Mouse (Mus musculus) layer of hippocampus, postnatal 10 days (tissue): ENCODE results near the gene Slc38a3. TPM values are rescaled to one million over a fixed set of nuclear protein-coding genes. Genes with fewer than 3 reads are reported as not detected.
A peak's percentile ranks its signal among the peaks of the same experiment; 100 is the strongest.

ENCODE experiments used
- DNase-seq, 2 experiments: peaks; one replicate each; pipeline ENCODE4 v3.0.0; 2021; ENCODE audit warnings: low spot score in 2 of 2
- total RNA-seq, 2 experiments: library from RNA; stranded (reverse); gene quantifications; 2 replicates each; pipeline ENCODE4 v1.2.3; 2021

Gene Slc38a3
- total RNA-seq, 2 experiments from 2014 or later = 96.5 to 109 TPM

DNA sequence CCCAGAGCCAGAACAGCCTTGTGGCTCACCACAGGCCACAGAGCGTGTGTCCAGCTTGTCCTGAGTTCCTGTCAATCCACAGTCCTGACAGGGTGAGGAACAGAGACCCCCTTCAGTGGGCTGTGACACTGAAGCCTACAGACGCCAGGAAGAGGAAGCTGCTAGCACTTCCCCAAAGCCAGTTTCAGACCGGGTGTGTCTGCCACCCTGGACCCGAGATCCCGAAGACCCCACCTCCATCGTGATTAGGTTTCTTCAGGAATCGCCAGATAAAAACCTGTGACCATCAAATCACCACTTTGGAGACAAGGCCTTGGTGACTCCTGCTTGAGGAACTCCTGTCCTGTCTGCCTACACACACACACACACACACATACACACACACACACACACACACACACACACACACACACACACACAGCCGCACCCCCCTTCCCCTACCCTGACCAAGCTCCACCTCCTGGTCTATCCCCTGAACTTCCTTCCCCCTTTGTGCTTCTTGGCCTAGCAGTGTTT, 29.0 kb downstream of the Slc38a3 start:
- DNase-seq = no peak

DNA sequence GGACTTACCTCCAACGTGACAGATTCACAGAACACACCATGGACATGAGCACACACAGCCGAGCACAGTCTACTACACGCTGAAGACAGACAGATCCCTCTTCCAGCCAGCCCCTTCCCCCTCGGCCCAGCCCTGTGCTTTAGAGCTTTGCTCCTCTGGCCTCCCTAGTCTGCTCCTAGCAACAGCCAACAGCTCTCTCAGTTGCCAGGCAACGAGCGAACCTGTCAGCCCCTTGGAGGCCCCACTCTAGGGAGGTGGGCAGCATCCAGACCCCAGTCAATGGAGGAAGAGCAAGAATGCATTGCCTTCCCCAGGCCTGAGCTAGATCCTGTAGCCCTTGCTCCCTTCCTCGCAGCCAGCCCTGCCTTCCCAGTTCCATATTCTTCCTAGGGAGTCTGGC, 32.3 kb downstream of the Slc38a3 start:
- DNase-seq = no peak

DNA sequence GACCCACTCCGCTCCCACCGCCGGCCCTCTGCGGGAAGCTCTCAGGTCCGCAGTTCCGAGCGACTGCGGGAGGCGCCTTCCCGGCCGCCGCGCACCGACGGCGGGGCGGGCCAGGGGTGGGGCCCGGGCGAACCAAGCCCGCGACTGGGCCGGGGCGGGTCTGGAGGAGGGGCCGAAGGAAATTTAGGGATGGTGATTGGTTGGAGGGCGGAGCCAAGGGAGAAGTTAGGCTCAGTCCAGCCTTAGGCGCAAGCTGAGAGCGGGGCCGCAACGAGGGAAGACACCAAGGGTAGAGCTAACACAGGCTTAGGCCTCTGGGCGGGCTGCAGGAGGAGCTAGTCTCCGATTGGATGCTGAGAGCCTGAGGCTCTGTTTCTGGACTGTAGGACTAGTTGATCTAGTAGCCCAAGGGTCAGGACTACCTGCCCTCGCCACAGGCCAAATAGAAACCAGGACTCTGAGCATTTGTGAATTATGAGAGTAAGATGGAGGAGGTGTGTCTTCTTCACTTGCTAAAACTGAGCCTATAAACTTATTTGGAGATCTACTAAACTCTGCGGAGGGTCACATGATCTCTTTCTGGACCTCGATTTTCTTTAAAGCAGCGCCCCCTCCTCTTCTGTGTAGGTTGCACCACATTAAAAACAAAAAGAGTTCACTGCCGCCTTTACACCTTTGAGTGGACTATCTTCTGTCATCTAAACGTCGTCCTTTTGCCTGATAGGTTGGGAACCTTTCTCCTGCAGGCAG, 33.9 kb downstream of the Slc38a3 start, which contains the start of gene Gnai2:
Gene Gnai2, minus strand, starts transcription at position 89 of the 750 bp plus-strand sequence.
- DNase-seq = peak; percentile 90 to 93

DNA sequence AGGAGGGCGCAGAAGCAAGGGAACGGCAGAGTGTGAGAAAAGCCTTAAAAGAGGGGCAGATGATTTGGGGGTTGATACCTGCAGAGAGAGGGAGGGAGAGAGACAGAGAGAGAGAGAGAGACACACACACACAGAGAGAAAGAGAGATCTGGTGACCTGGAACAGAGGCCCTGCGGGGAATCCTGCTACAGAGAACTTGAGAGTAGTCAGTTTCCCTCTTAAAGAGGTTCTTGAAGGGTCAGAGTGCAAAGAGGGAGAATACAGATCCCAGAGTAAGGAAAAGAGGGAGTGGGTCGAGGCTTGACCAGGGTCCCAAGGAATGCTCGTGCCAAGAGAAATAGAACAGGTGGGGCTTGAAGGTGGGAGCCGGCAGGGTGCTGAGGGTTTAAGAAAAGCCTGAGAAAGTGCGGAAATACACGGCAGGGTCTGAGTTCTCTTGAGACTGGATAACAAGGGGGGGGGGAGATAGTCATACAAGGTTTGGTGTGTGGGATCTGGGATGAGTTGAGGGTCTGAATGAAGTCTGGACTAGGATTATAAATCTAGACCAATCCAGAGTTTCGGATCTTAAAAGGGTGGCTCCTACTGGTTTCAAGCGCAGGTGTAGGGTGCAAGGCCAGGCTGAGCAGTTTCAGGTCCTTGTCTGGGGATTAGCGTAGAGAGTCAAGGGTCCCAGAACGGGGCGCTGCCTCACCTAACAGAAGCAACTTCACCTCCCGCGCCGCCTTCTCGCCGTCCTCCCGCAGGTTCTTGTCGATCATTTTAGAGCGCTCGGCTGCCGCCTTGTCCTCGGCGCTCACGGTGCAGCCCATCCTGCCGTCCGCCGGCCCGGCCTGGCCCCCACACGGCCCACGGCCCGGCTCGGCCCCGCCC, 34.7 kb downstream of the Slc38a3 start:
- DNase-seq = no peak

DNA sequence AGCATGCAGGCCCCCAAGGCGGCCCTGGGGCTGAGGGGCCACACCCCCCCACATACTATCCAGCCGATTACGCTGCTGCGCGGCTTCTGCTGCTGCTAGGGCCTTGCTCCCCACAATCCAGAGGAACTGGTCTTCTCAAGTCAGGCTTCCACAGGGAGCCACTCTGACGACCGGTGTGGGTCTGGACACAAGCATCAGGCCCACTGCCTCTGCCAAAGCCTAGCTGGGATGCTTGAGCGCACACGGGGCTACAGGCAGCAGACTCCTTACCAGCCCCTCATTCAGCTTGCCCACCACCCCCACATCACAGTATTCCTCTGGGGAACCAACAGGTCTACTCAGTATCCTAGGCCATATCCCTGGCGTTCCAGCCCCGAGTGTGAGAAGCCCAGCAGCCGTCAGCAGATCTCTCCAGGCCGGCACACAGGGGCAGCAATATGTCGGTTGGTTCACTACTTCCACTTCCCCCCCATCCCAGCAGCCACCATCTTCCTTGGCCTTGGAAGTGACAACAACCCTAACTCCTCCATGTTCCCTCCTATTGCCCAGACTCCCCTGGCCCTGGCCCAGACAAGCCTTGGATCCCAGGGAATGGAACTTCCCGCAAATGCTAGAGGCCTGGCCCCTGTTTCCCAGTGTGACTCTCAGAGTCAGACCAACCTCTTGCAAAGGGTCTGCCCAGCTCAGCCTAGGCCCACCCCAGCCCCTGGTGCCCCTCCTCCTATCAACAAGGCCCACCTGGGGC, 35.5 kb downstream of the Slc38a3 start:
- DNase-seq = peak; percentile 53 to 58

DNA sequence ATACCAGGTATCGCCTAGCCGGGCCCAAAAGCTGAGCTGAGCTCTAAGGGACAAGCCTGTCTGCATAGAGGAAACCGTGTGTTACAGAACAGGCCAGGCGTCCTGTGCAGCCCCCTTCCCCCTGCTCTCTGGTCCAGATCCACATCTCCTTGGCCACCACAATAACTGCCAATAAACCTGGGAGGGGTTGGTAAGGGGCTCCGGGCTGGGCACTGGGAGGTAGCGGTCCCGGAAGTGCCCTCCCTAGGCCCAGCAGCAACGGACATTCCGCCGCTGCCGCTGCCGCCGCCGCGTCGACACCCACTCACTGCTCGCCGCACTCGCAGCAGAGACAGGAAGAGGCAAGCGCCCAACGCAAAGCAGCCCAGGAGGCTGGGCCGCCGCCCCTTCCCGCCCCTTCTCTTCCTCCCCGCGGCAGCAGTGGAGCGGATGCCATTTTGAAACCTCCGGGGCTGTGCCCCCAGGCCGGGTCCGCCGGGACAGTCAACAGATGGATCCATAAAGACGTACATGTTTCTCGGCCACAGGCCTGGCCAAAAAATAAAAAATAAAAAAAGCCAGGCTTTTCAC, 36.2 kb downstream of the Slc38a3 start:
- DNase-seq = peak; percentile 67 to 81

DNA sequence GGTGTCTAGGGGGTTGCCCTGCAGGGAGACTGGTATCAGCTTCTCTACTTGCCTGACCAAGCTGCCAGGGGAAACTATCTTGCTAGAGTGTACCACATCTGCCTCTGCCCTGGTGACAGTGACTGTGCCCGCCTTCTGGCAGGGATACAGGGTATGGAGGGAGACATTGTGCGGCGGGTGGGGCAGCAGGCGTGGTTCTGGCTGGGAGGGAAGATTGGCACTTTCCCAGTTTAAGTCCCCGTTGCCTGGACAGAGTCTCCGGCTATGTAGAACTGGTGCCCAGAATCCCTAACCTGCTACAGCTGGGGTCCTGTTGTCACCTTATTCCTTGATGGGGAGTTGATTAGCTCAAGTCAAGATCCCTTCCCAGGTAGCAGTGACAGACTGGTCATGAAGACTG, 36.9 kb downstream of the Slc38a3 start:
- DNase-seq = peak in 1 of 2 experiments; percentile 60

DNA sequence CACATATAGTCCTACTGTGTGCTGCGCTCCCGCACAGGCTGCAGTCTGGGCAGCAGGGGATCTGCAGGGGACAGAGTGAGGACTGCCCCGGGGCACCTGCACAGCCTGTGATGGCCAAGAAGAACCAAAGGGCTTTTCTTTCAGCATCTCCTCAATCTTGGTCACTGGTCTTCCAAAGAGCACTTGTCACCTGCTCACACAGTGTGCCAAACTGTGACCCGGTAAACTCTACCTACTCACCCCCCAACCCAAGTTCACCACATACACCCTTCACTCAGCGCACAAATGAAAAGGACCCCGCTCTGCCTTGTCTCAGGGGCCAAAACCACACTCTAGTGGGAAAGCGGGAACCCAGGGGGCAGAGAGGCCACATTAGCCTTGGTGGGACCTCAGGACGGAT, 37.5 kb downstream of the Slc38a3 start:
- no peak for DNase-seq

DNA sequence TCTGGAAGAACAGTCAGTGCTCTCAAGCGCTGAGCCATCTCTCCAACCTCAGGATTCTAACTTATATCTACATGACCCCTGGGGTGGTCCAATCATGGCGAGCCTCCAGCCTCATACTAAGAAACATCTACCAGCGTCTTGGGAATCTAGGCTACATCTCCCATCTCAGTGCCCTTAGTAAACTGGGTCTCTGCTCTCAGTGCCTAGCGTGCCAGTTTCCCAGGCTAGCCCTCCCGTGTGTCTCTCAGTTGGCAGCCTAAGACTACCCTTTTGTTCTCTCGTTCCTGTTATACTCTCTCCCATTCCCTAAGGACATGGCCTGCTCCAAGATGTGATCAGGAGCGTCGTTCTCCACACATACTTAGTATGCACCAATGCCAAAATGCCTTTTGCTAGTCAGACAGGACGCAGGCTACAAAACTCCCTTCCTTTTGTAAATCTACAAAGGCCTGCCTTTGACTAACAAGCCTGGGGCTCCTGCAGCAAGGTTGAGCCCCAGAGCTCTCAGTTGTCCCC, 38.0 kb downstream of the Slc38a3 start:
- DNase-seq = no peak

DNA sequence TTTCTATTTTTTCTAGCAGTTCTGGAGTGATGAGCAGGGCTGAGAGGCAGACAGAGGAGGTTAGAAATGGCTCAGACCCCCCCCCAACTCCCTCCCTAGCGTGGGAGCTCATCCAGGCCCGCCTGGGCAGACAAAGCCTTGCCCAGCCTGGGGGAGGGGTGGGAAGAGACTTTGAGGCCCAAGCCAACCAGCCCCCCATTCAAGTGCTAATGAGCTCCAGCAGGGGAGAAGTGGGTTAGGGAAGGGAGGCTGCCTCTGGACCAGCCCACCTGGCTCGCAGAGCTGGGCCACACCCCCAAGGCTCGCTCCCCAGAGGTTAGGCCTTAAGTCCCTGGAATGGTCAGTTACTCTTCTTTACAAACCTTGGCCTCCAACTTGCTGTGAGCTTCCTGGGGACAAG, 38.8 kb downstream of the Slc38a3 start:
- peak; percentile 65 to 80 for DNase-seq

DNA sequence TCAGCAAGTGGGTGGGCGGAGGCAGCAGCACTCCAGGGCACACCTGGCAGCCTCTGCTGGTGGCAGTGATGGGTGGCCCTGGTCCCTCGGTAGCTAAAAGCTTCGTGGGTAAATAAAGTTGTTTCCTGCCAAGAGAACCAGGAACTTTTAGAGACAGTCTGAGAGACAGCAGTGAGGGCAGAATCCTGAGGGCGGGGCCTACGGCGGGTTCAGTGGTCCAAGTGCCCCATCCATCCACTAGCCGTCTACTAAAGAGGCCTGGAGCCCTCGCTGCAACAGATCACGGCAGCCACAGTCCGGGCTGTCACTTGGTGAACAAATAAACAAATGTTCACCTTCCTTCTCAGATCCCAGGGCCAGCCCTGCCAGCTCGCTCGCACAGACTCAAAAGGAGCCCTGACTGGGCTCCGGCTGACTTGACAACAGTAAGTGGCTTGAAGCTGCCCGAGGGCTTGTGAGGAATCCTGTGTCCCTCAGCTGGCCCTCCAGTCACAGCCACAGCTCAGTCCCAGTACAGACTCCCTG, 39.4 kb downstream of the Slc38a3 start:
- peak in 1 of 2 experiments; percentile 56 for DNase-seq

DNA sequence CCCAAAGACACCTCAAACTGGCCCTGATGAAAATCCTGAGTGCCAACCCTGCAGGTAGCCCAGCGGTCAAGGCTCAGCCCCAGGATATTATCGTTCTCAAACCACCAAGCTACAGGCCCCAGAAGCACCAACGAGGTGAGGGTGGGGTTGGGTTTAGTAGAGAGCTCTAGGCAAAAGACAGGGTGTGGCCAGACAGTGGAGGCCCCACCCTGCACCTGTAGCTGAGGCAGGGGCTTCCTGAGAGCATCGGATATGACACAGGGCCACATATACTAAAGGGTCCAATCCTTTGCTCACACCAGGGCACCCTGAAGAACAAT, 40.0 kb downstream of the Slc38a3 start:
- no peak for DNase-seq

DNA sequence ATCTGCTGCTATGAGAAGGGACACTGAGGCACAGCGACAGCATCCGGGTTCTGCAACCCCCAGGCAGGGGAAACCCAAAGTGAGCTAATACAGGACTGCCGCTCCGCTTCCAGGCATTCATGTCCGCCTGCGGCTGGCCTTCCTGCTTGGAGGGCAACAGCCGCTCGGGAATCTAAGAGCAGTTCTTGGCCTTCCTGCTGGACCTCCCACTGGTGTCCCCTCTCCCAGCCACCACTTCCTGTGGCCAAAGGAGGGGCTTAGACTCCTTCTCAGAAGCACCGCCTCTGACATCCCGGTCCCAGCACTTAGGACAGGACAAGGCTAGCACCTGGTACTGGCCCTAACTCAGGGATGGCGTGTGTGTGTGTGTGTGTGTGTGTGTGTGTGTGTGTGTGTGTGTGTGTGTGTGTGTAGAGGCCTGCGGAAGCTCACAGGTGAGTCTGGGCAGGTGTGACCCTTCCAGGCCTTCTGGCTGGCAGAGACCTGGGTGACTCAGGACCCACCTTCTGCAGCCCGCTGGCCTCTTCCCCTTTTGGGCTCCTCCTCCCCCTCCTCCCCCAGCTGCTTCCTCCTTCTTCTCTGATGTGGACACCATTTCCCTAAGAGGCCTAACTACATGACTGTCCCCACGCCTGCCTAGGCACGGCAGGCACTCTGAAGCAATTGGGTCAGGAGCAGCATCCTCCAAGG, 40.5 kb downstream of the Slc38a3 start:
- DNase-seq = peak in 1 of 2 experiments; percentile 34

DNA sequence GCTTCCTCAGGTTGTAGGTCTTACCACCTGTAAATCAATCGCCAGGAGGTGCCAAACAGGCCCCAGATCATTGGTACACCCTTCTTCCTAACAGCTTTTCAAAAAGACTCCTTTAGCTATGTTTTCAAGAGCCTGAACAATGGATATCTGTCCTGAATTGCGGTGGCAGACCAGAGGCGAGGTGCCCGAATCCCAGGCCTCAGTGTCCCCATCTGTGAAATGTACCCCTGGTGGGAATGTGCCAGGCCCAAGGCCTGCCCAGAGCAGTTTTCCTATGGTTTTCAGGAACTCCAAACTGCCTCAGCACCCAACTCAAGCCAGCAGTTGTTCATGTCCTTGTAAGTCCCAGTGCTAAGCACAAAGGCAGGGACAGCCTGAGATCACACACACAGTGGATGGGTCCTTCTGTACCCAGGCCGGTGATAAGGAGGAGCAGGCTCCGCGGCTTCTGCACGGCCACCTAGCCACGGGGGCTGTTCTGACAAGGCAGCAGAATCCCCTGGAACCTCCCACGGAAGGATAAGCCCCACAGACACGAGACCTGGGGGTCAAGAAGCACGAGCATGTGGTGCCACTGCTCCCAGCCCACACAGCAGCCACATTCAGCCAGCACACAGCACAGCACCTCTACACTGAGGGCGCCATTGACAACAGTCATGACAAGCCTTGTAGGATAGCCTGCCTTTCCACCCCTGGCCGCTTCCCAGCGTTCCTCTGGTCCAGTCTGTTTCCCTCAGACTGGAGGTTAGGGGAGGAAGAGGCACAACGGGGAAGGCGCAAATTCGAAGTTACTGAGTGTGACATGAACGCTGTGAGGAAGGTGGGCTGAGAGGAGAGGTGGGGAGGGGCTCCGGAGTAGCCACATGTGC, 41.7 kb downstream of the Slc38a3 start:
- DNase-seq = peak in 1 of 2 experiments; percentile 34

DNA sequence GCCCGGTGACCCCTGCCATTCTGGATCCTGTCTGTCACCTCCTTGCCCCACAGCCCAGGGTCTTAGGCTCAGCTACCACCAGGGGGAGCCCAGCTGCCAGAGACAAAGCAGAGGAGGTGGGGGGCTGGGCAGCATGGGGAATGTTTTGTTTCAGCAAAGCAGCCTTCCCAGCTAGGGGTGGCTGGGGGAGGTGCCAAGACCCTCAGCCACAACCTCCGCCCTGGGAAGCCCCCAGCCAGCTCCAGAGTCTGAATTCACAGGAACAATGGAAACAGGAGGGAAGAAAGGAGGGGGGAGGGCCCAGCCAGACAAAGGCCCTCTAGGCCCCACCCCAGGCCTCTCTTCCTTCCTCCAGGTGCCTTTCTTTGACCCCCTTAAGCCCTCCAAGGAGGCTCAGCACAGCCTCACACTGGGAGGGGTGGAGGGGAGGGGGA, 42.5 kb downstream of the Slc38a3 start:
- DNase-seq = peak; percentile 88 to 93

DNA sequence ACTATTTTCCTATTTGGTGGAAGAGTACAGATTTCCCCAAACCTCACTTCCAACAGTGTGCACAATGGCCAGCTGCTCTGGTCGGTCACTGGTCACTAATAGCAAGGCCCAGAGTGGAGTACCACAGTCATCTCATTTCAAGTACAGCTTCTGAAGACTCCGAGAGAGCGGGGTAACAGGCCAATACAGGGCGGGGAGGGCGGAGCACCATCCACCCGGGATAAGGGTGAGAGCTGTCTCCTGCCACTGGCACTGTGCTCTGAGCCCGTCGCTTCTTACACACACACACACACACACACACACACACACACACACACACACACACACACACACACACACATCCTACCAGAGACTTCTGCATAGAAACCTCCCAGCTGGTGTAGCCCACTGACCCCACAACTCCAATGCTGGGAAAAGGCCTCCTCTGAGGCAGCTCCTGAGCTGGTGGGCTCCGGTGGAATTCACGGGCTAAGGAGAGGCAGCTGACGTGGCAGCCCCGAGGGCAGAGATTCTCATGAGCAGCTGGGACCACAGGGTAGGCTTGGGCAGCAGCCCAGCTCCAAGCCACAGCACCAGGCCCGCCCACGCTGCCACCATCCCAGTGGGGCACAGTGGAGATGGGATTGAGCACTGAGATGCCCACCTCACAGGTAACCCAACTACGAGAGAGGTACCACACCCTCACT, 43.0 kb downstream of the Slc38a3 start:
- DNase-seq = no peak

DNA sequence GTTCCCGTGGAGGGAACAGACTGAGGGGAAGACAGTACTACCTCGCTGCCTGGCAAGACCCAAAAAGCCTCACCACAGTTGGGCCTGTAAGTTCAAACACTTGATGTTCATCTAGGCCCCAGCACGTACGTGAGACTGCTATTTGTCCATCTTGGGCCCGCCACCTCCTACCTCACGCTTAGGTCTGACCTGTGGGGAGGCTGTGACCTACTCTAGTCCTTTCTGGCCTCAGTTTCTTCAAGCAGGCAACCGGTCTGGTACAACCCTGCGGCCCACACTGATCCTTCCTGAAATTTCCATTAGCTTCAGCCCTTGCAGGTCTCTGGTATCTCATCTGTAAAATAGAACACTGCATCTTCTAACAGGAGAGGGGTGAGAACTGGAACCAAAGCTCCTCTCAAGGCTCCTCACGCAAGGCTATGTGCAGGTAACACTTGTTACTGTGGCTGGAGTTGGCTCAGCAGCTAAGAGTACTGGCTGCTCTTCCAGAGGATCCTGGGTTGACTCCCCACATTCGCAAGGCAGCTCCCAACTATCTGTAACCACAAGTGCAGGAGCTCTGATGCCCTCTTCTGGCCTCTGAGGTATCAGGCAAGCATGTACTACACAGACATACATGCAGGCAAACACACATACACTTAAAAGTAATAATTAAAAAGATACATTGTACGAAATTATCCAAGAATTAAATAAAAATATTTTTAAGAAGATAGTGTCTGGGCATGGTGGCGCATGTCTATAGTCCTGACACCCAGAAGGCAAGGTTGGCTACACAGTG, 43.8 kb downstream of the Slc38a3 start:
- peak in 1 of 2 experiments; percentile 35 for DNase-seq

DNA sequence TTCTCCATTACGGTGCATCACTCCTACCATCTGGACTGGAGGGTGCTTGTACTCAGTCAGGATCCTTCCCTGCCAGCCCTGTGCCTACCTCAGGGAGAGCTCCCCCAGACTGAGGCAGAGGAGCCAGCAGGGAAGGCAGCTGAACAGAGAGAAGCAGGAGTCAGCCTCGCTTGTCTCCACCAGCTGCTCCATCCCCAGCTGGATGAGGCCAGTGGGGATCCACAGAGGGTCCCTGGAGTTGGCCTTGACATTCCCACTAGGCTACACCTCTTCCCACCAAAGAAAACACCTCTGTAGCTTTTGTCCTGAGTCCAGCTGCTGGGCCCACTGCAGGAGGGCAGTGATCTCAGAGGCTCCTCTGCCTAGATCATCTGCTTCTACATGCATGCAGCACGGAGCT, 44.4 kb downstream of the Slc38a3 start:
- no peak for DNase-seq
